In the genomic region with DNA sequence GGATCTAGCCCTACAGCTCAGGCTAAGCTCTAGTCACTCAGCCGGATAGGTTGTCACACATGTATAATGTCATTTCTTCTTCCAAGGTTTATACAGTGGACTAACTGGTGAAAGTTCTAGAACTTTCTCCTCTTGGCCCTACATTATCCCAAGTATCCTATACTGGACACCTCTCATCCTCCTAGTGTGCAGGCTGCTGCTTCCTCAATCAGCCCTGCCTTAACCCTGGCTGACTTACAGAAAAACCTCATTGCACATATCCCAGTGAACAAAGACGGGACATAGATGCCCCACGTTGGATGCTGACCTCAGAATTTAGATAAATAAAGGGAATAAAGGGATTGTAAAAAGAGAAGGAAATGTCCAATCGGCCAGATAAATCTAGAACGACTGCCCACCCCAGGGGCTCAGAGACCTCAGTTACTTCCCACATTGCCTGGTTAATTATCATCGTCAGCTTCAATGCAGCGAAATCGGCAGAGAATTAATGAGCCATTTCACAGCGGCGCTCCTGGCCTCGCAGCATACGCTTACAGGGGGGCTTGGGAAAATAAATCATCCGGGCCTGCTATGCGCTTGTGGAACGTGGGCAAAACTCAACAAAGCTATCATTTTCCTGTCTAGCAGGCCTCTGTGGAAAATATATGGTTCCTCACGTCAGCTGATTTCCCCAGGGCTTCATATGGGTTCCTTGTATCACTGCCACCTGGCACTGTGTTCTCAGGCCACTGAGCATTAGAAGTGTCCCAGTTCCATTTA, we compare ENCODE assay signal across 13 mouse cellular contexts.
DNase-seq lines count a peak whose midpoint lies in the region; ATAC-seq and TF ChIP-seq lines count a peak whose summit lies in the region.
"Had no signal": no experiment of that assay in that cellular context is flagged by ENCODE, and none has a peak within 500 bp of the region (broad histone marks: within the 10 kb centered on the region; RNA-seq: fewer than 3 reads in every experiment).

No protein-coding gene starts in this region.

- WGBS in cerebellum, adult 2 months = 28% methylated on average over 16 of the region's 16 CpGs
- WGBS in forebrain, postnatal 0 days = 13% methylated on average over 16 of the region's 16 CpGs
- WGBS in midbrain, embryonic 10.5 days = 82% methylated on average over 16 of the region's 16 CpGs

- H3K9ac ChIP-seq in forebrain, postnatal 0 days = no peak overlapping the region
- H3K9ac ChIP-seq: heart, embryonic 15.5 days; lung, embryonic 15.5 days had no signal

- peak; percentile 64 for DNase-seq in Muller cell, postnatal 12 days (ENCODE audit: inconsistent ontology term)
- DNase-seq in cerebellum, adult 2 months = peak; percentile 59 to 76
- peak; percentile 35 for DNase-seq in forebrain, postnatal 0 days
- DNase-seq in midbrain, embryonic 10.5 days (ENCODE audit: low spot score) = no peak
- DNase-seq in thymus, postnatal 0 days (ENCODE audit: low spot score) = no peak
- DNase-seq in left cerebral cortex, adult 8-10 months (ENCODE audit: low spot score in 2 of 2) = no peak
- DNase-seq in urinary bladder, adult 18-20 months (ENCODE audit: low spot score in 2 of 2) = no peak
- DNase-seq in natural killer cell, adult 2 months (ENCODE audit: low spot score in 2 of 2) = no peak
- DNase-seq: adrenal gland, postnatal 14 days; right cerebral cortex, adult 18-20 months had no signal

- no peaks in the 10 kb centered on the region for H3K36me3 ChIP-seq in forebrain, postnatal 0 days (ENCODE audit: insufficient read depth)
- H3K36me3 ChIP-seq in midbrain, embryonic 10.5 days = no peaks in the 10 kb centered on the region
- H3K36me3 ChIP-seq: heart, embryonic 15.5 days; lung, embryonic 15.5 days had no signal

- no peaks in the 10 kb centered on the region for H3K9me3 ChIP-seq in forebrain, postnatal 0 days (ENCODE audit: low read length)
- H3K9me3 ChIP-seq in midbrain, embryonic 10.5 days (replicated peaks) = peaks cover 6% of the 10 kb centered on the region
- H3K9me3 ChIP-seq: heart, embryonic 15.5 days; lung, embryonic 15.5 days had no signal

- H3K4me3 ChIP-seq in cerebellum, adult 2 months (replicated peaks; ENCODE audit: insufficient read depth, low read depth, low read length) = no peak overlapping the region
- H3K4me3 ChIP-seq in forebrain, postnatal 0 days (ENCODE audit: low read depth, low read length) = no peak overlapping the region
- no peak overlapping the region for H3K4me3 ChIP-seq in midbrain, embryonic 10.5 days
- H3K4me3 ChIP-seq: erythroblast, embryonic 14.5 days; heart, embryonic 15.5 days; lung, embryonic 15.5 days had no signal

- peak; percentile 45 for ATAC-seq in forebrain, postnatal 0 days

- peak overlapping the region; percentile 22; the same call in 1 of the 2 replicates for H3K27ac ChIP-seq in cerebellum, adult 2 months (ENCODE audit: insufficient read depth, low read length)
- no peak overlapping the region for H3K27ac ChIP-seq in forebrain, postnatal 0 days (ENCODE audit: low read depth, low read length)
- 0 out of 2 replicates have a peak overlapping the region, but pooled peaks have one; percentile 13 for H3K27ac ChIP-seq in midbrain, embryonic 10.5 days (replicated peaks)
- H3K27ac ChIP-seq: heart, embryonic 15.5 days; lung, embryonic 15.5 days had no signal

- TF ChIP-seq CTCF in cerebellum, adult 2 months (IDR thresholded peaks at IDR 0.05; ENCODE audit: borderline replicate concordance, insufficient read depth, low read depth, low read length) = no peak
- TF ChIP-seq CTCF in forebrain, postnatal 0 days (IDR thresholded peaks at IDR 0.05; ENCODE audit: low read depth) = no peak

- no peak for TF ChIP-seq POLR2A in cerebellum, adult 2 months (IDR thresholded peaks at IDR 0.05; ENCODE audit: borderline replicate concordance, insufficient read depth, low read length)

- H3K27me3 ChIP-seq in cerebellum, adult 2 months (ENCODE audit: control insufficient read depth, insufficient read depth, low read length) = no peaks in the 10 kb centered on the region
- H3K27me3 ChIP-seq in forebrain, postnatal 0 days (ENCODE audit: insufficient read depth, low read length) = no peaks in the 10 kb centered on the region
- no peaks in the 10 kb centered on the region for H3K27me3 ChIP-seq in midbrain, embryonic 10.5 days (ENCODE audit: low read depth, poor library complexity, severe bottlenecking)
- H3K27me3 ChIP-seq: heart, embryonic 15.5 days; lung, embryonic 15.5 days had no signal

- H3K4me2 ChIP-seq in forebrain, postnatal 0 days (ENCODE audit: low read depth) = peak overlapping the region; percentile 0; the same call in 1 of the 2 replicates
- H3K4me2 ChIP-seq: heart, embryonic 15.5 days; lung, embryonic 15.5 days had no signal

- peaks cover 7% of the 10 kb centered on the region for H3K4me1 ChIP-seq in cerebellum, adult 2 months (ENCODE audit: control insufficient read depth, insufficient read depth, low read length)
- no peaks in the 10 kb centered on the region for H3K4me1 ChIP-seq in forebrain, postnatal 0 days (ENCODE audit: insufficient read depth)
- H3K4me1 ChIP-seq in midbrain, embryonic 10.5 days = no peaks in the 10 kb centered on the region
- H3K4me1 ChIP-seq: heart, embryonic 15.5 days; lung, embryonic 15.5 days had no signal

Comparison
In these comparisons a context has a peak if more than half of its experiments do, and no peak if none do; other contexts are left out.
1. DNase-seq: peak in Muller cell, postnatal 12 days (single experiment), cerebellum, adult 2 months (2 of 2) and forebrain, postnatal 0 days (single experiment); none in midbrain, embryonic 10.5 days (single experiment), thymus, postnatal 0 days (single experiment), left cerebral cortex, adult 8-10 months (0 of 2), urinary bladder, adult 18-20 months (0 of 2) and natural killer cell, adult 2 months (0 of 2).